Mouse (Mus musculus) lung, embryonic 16.5 days (tissue): ENCODE measurements at regions not wholly inside any gene's neighbourhood (a gene's known extent, or its start where the extent isn't known, plus 50 kb on each side); places are given as distances from the start of the nearest gene placed in this dataset.

Source experiments
- ATAC-seq: fragments of 200-750 bp; cut with Nextera tagmentation; 2 replicates; pipeline ENCODE4 v1.8.0; 2017; ENCODE audit warnings: low read depth, mild to moderate bottlenecking, moderate library complexity
- H3K27ac ChIP-seq: fragments of 300-500 bp; sonication (generic); 2 replicates; pipeline ENCODE4 v1.5.1; 2014; ENCODE audit warnings: mild to moderate bottlenecking, control low read depth, low read length
- H3K27me3 ChIP-seq: fragments of 300-500 bp; sonication (generic); 2 replicates; pipeline ENCODE4 v1.6.1; 2014; ENCODE audit warnings: low read depth, low read length, mixed read lengths; ENCODE audit not compliant: control insufficient read depth, insufficient read depth
- H3K36me3 ChIP-seq: fragments of 300-500 bp; sonication (generic); 2 replicates; pipeline ENCODE4 v1.6.1; 2014; ENCODE audit warnings: low read length; ENCODE audit not compliant: control insufficient read depth, insufficient read depth
- H3K4me1 ChIP-seq: fragments of 300-500 bp; sonication (generic); replicated peaks from 2 replicates; pipeline ENCODE4 v1.6.1; 2014; ENCODE audit warnings: low read length, mixed read lengths; ENCODE audit not compliant: control insufficient read depth, insufficient read depth
- H3K4me2 ChIP-seq: fragments of 300-500 bp; sonication (generic); 2 replicates; pipeline ENCODE4 v1.6.1; 2014; ENCODE audit warnings: low read depth, low read length, control low read depth
- H3K4me3 ChIP-seq: fragments of 300-500 bp; sonication (generic); 2 replicates; pipeline ENCODE4 v1.5.1; 2014; ENCODE audit warnings: mild to moderate bottlenecking, low read length, control low read depth
- H3K9ac ChIP-seq: fragments of 300-500 bp; sonication (generic); 2 replicates; pipeline ENCODE4 v1.6.1; 2014; ENCODE audit warnings: low read length, control low read depth
- H3K9me3 ChIP-seq: fragments of 300-500 bp; sonication (generic); 2 replicates; pipeline ENCODE4 v1.6.1; 2016; ENCODE audit warnings: low read length; ENCODE audit not compliant: control insufficient read depth
- WGBS: fragments of 180-500 bp; shearing (Covaris S2); extraction: QIAGEN DNeasy Blood & Tissue Kit; methylation state at CpG from one replicate; pipeline ENCODE4 v1.1.7; 2014; 5-methylcytosine and 5-hydroxymethylcytosine counted together

DNA sequence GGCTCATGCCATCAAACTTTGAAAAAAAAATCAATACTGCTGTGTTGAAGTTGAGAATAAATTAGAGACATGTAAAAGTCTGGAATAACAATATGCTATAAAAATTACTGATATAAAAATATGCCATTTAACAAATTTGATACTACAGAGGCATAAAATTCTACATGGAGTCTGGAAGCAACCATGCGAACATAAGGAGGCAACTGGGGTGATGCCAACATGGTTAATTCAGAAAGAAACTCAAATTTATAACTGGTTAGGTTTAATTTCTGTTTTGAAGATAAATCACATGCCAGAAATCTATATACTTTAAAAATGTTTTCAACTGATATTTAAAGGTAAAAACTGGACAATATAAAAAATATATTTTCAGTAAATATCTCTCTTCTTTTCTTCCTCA is 111.4 kb upstream of the Nr4a3 start:
- ATAC-seq: no peak
- 94% methylated on average over 1 of the region's 1 CpGs for WGBS
- H3K4me2 ChIP-seq: no peak overlapping the region
- H3K4me3 ChIP-seq: no peak overlapping the region
- no peaks in the 10 kb centered on the region for H3K4me1 ChIP-seq
- H3K36me3 ChIP-seq: no peaks in the 10 kb centered on the region
- H3K9ac ChIP-seq: no peak overlapping the region
- H3K27me3 ChIP-seq: no peaks in the 10 kb centered on the region
- no peak overlapping the region for H3K27ac ChIP-seq
- no peaks in the 10 kb centered on the region for H3K9me3 ChIP-seq

GRCm38 (mm10) chr4:47935547-47935946 is 109.4 kb upstream of the Nr4a3 start:
- H3K9me3 ChIP-seq: no peaks in the 10 kb centered on the region
- no peak overlapping the region for H3K4me2 ChIP-seq
- H3K4me1 ChIP-seq: no peaks in the 10 kb centered on the region
- H3K27ac ChIP-seq: no peak overlapping the region
- WGBS: 87% methylated on average over 3 of the region's 3 CpGs
- H3K27me3 ChIP-seq: no peaks in the 10 kb centered on the region
- no peaks in the 10 kb centered on the region for H3K36me3 ChIP-seq
- H3K9ac ChIP-seq: no peak overlapping the region
- H3K4me3 ChIP-seq: no peak overlapping the region
- no peak for ATAC-seq

DNA sequence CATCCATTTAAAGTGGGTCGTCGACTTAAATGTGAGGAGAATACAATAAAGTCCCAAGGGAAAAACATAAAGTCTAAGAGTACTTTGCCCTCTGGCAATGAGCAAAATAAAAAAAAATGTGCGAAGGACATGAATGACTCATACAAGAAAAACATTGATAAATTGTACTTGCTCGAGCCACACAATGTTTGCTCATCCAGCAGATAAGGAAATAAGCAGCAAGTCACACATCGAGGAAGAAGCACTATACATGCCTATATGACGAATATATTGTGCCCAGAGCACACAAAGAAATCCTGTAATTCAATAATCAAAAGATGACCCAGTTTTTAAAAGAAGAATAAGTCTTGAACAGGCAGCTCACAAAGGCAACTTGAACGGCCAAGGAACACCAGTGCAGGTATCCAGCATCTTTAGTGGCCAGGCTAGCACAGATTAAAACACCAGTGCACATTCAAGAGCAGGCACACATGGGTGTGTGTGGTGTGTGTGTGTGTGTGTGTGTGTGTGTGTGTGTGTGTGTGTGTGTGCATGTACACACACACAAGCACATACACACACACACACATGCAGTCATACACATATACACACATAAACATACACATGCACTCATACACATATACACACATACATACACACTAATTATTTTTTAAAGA is 108.4 kb upstream of the Nr4a3 start:
- Histone ChIP-seq H3K9ac (no peak overlapping the region), H3K9me3 (no peaks in the 10 kb centered on the region), H3K4me3 (no peak overlapping the region), H3K4me2 (no peak overlapping the region), H3K4me1 (no peaks in the 10 kb centered on the region), H3K27ac (no peak overlapping the region), H3K36me3 (no peaks in the 10 kb centered on the region), H3K27me3 (no peaks in the 10 kb centered on the region)
- no peak for ATAC-seq
- WGBS: 36% methylated on average over 7 of the region's 7 CpGs

DNA sequence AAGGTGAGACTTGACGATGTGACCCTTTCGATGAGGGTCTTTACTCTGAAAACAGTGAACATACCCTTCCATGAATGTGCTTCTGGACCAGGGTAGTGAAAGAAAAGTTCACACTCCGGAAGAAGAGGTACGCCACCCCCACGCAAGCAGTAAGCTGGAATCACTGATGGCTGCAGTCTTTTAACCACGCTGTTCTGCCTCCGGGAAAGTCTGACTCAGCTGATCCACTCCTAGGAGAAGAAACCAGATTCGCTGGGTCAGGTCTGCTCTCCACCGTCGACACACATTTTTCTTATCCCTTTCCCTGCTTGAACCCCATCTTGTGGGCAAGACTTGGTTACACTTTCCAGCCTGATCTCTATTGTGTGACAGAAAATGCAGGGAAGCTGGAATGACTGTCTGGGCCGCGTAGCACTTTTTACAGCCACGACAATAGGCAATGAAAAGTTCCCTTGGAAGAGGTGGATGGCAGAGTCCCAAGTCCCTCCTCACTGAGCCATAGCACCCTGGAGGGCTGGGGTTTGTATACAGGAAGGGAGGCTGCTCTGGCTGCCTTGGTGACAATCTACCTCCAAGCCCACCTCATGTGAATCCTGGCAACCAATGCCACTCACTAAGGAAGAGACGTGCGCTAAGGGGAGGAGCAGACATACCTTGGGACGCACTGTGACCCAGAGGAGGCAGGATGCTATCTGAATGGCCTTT is 96.9 kb upstream of the Nr4a3 start:
- peak; percentile 64 for ATAC-seq
- WGBS: 62% methylated on average over 16 of the region's 16 CpGs

DNA sequence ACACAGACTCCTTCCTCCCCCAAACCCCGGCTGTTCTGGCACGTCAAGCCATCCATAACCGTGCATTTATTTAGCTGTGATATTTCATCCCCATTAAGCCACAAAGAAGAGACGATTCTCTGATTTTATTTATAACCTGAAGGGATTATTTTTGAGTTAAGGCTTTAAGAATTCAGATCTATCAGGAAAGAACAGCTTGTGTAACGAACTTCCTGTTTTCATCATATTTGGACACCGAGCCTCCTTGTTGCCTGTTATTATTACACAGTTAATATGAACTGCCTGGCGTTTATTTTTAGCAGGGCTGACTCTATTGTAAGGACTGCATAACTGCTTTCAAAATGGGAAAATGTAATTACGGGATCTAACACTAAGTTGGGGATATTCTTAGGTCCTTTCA is 96.2 kb upstream of the Nr4a3 start:
- Histone ChIP-seq H3K4me2 (0 out of 2 replicates have a peak overlapping the region, but pooled peaks have one; percentile 3), H3K36me3 (no peaks in the 10 kb centered on the region), H3K4me3 (no peak overlapping the region), H3K9ac (no peak overlapping the region), H3K27me3 (no peaks in the 10 kb centered on the region), H3K4me1 (peaks cover 3% of the 10 kb centered on the region), H3K9me3 (no peaks in the 10 kb centered on the region), H3K27ac (0 out of 2 replicates have a peak overlapping the region, but pooled peaks have one; percentile 49)
- 44% methylated on average over 8 of the region's 8 CpGs for WGBS
- ATAC-seq: no peak

More for the DNA sequence above, 96.9 kb upstream of the Nr4a3 start:
- Histone ChIP-seq H3K27ac (no peak overlapping the region; the same call in 1 of the 2 replicates), H3K9me3 (no peaks in the 10 kb centered on the region), H3K36me3 (no peaks in the 10 kb centered on the region), H3K9ac (no peak overlapping the region), H3K4me1 (peaks cover 3% of the 10 kb centered on the region), H3K4me3 (no peak overlapping the region), H3K4me2 (0 out of 2 replicates have a peak overlapping the region, but pooled peaks have one; percentile 3), H3K27me3 (no peaks in the 10 kb centered on the region)

DNA sequence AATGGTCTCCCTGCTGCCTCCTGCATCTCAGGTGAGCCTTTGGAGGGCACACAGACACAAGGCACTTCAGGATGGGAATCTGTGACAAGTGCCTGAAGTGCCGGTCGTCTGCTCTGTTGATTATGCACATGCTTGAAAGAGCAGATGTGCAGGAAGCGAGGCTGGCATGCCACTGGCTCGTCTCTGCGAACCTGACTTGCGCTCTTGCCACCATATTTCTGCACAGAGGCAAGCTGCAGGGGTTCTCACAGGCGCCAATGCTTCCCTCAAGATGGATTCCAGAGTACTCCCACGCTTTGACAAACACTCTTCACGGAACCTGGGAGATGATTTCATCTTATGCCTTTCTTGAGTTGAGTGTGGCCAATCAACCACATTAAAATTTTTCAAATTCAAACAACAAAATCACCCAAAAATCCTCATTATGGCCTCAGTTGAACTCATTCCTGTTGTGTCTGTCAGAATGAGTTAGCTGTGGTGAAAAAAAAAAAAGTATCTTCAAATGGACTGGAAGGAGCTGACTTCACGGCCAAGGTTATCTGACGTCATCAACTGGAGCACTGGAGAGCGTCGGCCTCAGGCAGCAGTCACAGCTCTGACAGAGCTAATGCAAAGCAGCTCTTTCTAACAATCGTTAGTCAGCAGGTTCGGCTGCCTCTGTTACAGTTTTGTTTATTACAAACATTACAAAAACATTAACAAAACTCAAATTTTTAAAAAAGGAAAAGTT is 90.2 kb upstream of the Nr4a3 start:
- WGBS: 59% methylated on average over 15 of the region's 15 CpGs

GRCm38 (mm10) chr4:47964630-47965029 is 80.3 kb upstream of the Nr4a3 start:
- Histone ChIP-seq H3K9me3 (no peaks in the 10 kb centered on the region), H3K9ac (no peak overlapping the region), H3K4me3 (no peak overlapping the region), H3K27ac (no peak overlapping the region), H3K36me3 (no peaks in the 10 kb centered on the region), H3K4me1 (no peaks in the 10 kb centered on the region), H3K27me3 (no peaks in the 10 kb centered on the region), H3K4me2 (no peak overlapping the region)
- ATAC-seq: no peak
- 80% methylated on average over 4 of the region's 4 CpGs for WGBS

More for the DNA sequence above, 90.2 kb upstream of the Nr4a3 start:
- H3K4me3 ChIP-seq: no peak overlapping the region
- no peak for ATAC-seq
- no peak overlapping the region for H3K27ac ChIP-seq
- H3K4me1 ChIP-seq: no peaks in the 10 kb centered on the region
- H3K36me3 ChIP-seq: no peaks in the 10 kb centered on the region
- no peaks in the 10 kb centered on the region for H3K9me3 ChIP-seq
- H3K9ac ChIP-seq: no peak overlapping the region
- no peak overlapping the region for H3K4me2 ChIP-seq
- H3K27me3 ChIP-seq: no peaks in the 10 kb centered on the region

- no peak overlapping the region for H3K9ac ChIP-seq
- no peaks in the 10 kb centered on the region for H3K9me3 ChIP-seq
- H3K4me1 ChIP-seq: no peaks in the 10 kb centered on the region
- 69% methylated on average over 4 of the region's 4 CpGs for WGBS
- H3K27me3 ChIP-seq: no peaks in the 10 kb centered on the region
- H3K36me3 ChIP-seq: no peaks in the 10 kb centered on the region
- H3K4me2 ChIP-seq: no peak overlapping the region
- ATAC-seq: no peak
- no peak overlapping the region for H3K27ac ChIP-seq
- H3K4me3 ChIP-seq: no peak overlapping the region
These were observed 73.1 kb upstream of the Nr4a3 start for GRCm38 (mm10) chr4:47971861-47972260.
